Comparison of ENCODE assay signal across 8 mouse cellular contexts in the genomic region with DNA sequence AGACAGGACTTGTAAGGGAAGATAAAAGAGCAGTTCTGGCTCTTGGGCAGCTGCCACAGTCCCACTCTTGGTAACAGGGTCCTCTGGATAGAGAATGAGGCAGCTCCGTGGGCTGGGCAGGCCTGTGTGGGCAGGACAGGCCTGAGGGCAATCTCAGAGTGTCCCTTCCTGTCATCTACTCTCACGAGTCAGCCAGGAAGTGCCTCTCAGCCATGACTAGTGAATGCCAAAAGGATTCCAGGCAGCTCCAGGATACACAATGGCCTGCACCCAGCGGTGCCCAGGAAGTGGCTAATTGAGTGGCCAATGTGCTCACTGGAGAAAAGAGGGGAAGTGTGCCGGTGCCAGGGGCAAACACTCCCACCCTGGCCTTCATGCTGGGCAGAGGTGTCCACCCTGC. TPM values are rescaled to one million over a fixed set of nuclear protein-coding genes. Genes with fewer than 3 reads are reported as not detected.
DNase-seq lines count a peak whose midpoint lies in the region; ATAC-seq lines count a peak whose summit lies in the region.

No protein-coding gene starts in this region.

- WGBS in kidney, embryonic 15.5 days = 23% methylated on average over 4 of the region's 4 CpGs
- 49% methylated on average over 4 of the region's 4 CpGs for WGBS in forebrain, embryonic 12.5 days
- WGBS in hindbrain, embryonic 12.5 days = 44% methylated on average over 4 of the region's 4 CpGs

- H3K36me3 ChIP-seq in kidney, embryonic 15.5 days = no peaks in the 10 kb centered on the region
- no peaks in the 10 kb centered on the region for H3K36me3 ChIP-seq in forebrain, embryonic 12.5 days (replicated peaks)
- no peaks in the 10 kb centered on the region for H3K36me3 ChIP-seq in hindbrain, embryonic 12.5 days

- no peak overlapping the region for H3K4me3 ChIP-seq in kidney, embryonic 15.5 days (replicated peaks)
- no peak overlapping the region for H3K4me3 ChIP-seq in forebrain, embryonic 12.5 days (replicated peaks)
- H3K4me3 ChIP-seq in hindbrain, embryonic 12.5 days = no peak overlapping the region

- no peak overlapping the region for H3K4me2 ChIP-seq in kidney, embryonic 15.5 days
- H3K4me2 ChIP-seq in forebrain, embryonic 12.5 days = no peak overlapping the region
- H3K4me2 ChIP-seq in hindbrain, embryonic 12.5 days (replicated peaks) = no peak overlapping the region

- peak overlapping the region; percentile 54 for H3K27ac ChIP-seq in kidney, embryonic 15.5 days
- H3K27ac ChIP-seq in forebrain, embryonic 12.5 days = 0 out of 2 replicates have a peak overlapping the region, but pooled peaks have one; percentile 4
- H3K27ac ChIP-seq in hindbrain, embryonic 12.5 days = peak overlapping the region; percentile 23; the same call in 1 of the 2 replicates

- no peak for DNase-seq in kidney, adult 18-20 months
- DNase-seq in lung, postnatal 36 days = peak; percentile 81
- DNase-seq in thymus, postnatal 10 days (ENCODE audit: low spot score in 2 of 2) = no peak
- DNase-seq in frontal cortex, adult 2 months (ENCODE audit: extremely low spot score in 1 of 2, low spot score in 1 of 2) = no peak
- DNase-seq in cerebellum, adult 8-10 months = no peak

- no peaks in the 10 kb centered on the region for H3K27me3 ChIP-seq in kidney, embryonic 15.5 days
- no peaks in the 10 kb centered on the region for H3K27me3 ChIP-seq in forebrain, embryonic 12.5 days
- no peaks in the 10 kb centered on the region for H3K27me3 ChIP-seq in hindbrain, embryonic 12.5 days

- no peak for ATAC-seq in kidney, embryonic 15.5 days (replicated peaks; ENCODE audit: low FRiP score)
- no peak for ATAC-seq in forebrain, embryonic 12.5 days (ENCODE audit: low FRiP score)
- ATAC-seq in hindbrain, embryonic 12.5 days (ENCODE audit: low FRiP score) = no peak

- peaks cover 28% of the 10 kb centered on the region for H3K4me1 ChIP-seq in kidney, embryonic 15.5 days
- peaks cover 7% of the 10 kb centered on the region for H3K4me1 ChIP-seq in forebrain, embryonic 12.5 days
- H3K4me1 ChIP-seq in hindbrain, embryonic 12.5 days = peaks cover 24% of the 10 kb centered on the region

- no peaks in the 10 kb centered on the region for H3K9me3 ChIP-seq in kidney, embryonic 15.5 days (replicated peaks)
- no peaks in the 10 kb centered on the region for H3K9me3 ChIP-seq in forebrain, embryonic 12.5 days
- no peaks in the 10 kb centered on the region for H3K9me3 ChIP-seq in hindbrain, embryonic 12.5 days (replicated peaks)

- H3K9ac ChIP-seq in kidney, embryonic 15.5 days = no peak overlapping the region
- H3K9ac ChIP-seq in forebrain, embryonic 12.5 days = no peak overlapping the region
- no peak overlapping the region for H3K9ac ChIP-seq in hindbrain, embryonic 12.5 days

RNA-seq across cellular contexts. Expression of a gene that starts 7.4 kb away (rescaled TPM):
- polyA plus RNA-seq in kidney, embryonic 15.5 days (2015; fragmentation: Nextera tagmentation; extraction: Ambion mirVana) = 2.4 and 3.2 TPM in 2 replicates
- 6.1 and 7.6 TPM in 2 replicates for polyA plus RNA-seq in forebrain, embryonic 12.5 days (2016; fragmentation: Nextera tagmentation; extraction: Ambion mirVana)
- polyA plus RNA-seq in hindbrain, embryonic 12.5 days (2016; fragmentation: Nextera tagmentation; extraction: Ambion mirVana) = 12.6 and 13.5 TPM in 2 replicates
- polyA plus RNA-seq in frontal cortex, adult 2 months (2012; rRNA removed) = 182 and 188 TPM in 2 replicates

RNA-seq across cellular contexts. Expression of a gene that starts 47.0 kb away (rescaled TPM):
- 23.7 and 27.7 TPM in 2 replicates for polyA plus RNA-seq in kidney, embryonic 15.5 days (2015; fragmentation: Nextera tagmentation; extraction: Ambion mirVana)
- polyA plus RNA-seq in forebrain, embryonic 12.5 days (2016; fragmentation: Nextera tagmentation; extraction: Ambion mirVana) = 48.2 and 51.0 TPM in 2 replicates
- 39.5 and 47.3 TPM in 2 replicates for polyA plus RNA-seq in hindbrain, embryonic 12.5 days (2016; fragmentation: Nextera tagmentation; extraction: Ambion mirVana)
- polyA plus RNA-seq in frontal cortex, adult 2 months (2012; rRNA removed) = 38.8 and 43.4 TPM in 2 replicates

RNA-seq across cellular contexts. Expression of a gene that starts 59.0 kb away (rescaled TPM):
- polyA plus RNA-seq in kidney, embryonic 15.5 days (2015; fragmentation: Nextera tagmentation; extraction: Ambion mirVana) = 19.5 and 22.4 TPM in 2 replicates
- 17.3 and 20.9 TPM in 2 replicates for polyA plus RNA-seq in forebrain, embryonic 12.5 days (2016; fragmentation: Nextera tagmentation; extraction: Ambion mirVana)
- 17.3 and 22.0 TPM in 2 replicates for polyA plus RNA-seq in hindbrain, embryonic 12.5 days (2016; fragmentation: Nextera tagmentation; extraction: Ambion mirVana)
- 31.1 and 35.6 TPM in 2 replicates for polyA plus RNA-seq in frontal cortex, adult 2 months (2012; rRNA removed)

RNA-seq across cellular contexts. Expression of a gene that starts 59.1 kb away (rescaled TPM):
- 83.0 and 90.1 TPM in 2 replicates for polyA plus RNA-seq in kidney, embryonic 15.5 days (2015; fragmentation: Nextera tagmentation; extraction: Ambion mirVana)
- polyA plus RNA-seq in forebrain, embryonic 12.5 days (2016; fragmentation: Nextera tagmentation; extraction: Ambion mirVana) = 52.5 and 62.0 TPM in 2 replicates
- polyA plus RNA-seq in hindbrain, embryonic 12.5 days (2016; fragmentation: Nextera tagmentation; extraction: Ambion mirVana) = 45.8 and 52.7 TPM in 2 replicates
- 42.3 and 46.2 TPM in 2 replicates for polyA plus RNA-seq in frontal cortex, adult 2 months (2012; rRNA removed)

Comparison
In these comparisons a context has a peak if more than half of its experiments do, and no peak if none do; other contexts are left out.
1. H3K27ac ChIP-seq: peak in every context shown above with its lines; median percentile 54 in kidney, embryonic 15.5 days; 23 in hindbrain, embryonic 12.5 days; 4 in forebrain, embryonic 12.5 days.
2. RNA of a gene that starts 7.4 kb away (polyA plus RNA-seq): 182 to 188 TPM in frontal cortex, adult 2 months; 12.6 to 13.5 TPM in hindbrain, embryonic 12.5 days, 6.1 to 7.6 TPM in forebrain, embryonic 12.5 days and 2.4 to 3.2 TPM in kidney, embryonic 15.5 days; every median in the first group is over 10 times any median in the second.